Mouse (Mus musculus) layer of hippocampus, postnatal 14 days (tissue): ENCODE data around the gene Mettl7a3. TPM values are rescaled to one million over a fixed set of nuclear protein-coding genes. Genes with fewer than 3 reads are reported as not detected.
A peak's percentile ranks its signal among the peaks of the same experiment; 100 is the strongest.
"Not testable (repeated sequence)": the region's sequence is repeated elsewhere in the genome, so short reads cannot be mapped to it uniquely, and the experiment has no call there.

ENCODE experiments used
- DNase-seq, 2 experiments: peaks; one replicate each; pipeline ENCODE4 v3.0.0; 2021 to 2022; ENCODE audit warnings: low spot score in 2 of 2, mixed read lengths in 1 of 2
- total RNA-seq, 2 experiments: library from RNA; stranded (reverse); gene quantifications; 2 replicates each; pipeline ENCODE4 v1.2.3; 2021

The Mettl7a3 gene
- total RNA-seq, 2 experiments from 2014 or later, result not detected

DNA sequence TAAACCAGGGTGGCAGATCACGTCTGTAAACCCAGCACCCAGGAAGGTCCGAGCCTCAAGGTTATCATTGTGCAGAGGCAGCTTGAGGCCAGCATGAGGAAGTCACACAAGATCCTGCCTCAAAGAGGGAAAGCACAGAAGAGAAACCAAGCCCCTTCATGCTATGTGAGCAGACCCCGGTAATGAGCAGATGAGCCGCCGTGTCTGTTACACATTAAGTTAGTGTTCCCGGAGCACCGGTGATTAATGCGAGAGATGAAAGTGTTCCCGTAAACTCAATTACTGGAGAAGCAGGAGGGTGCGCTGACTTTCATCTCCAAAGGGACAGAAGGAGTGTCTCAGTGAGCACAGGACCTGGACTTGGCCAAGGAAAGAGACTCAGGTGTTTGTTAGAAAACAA lies 5.4 kb upstream of the Mettl7a3 start:
- not testable (repeated sequence) for DNase-seq

DNA sequence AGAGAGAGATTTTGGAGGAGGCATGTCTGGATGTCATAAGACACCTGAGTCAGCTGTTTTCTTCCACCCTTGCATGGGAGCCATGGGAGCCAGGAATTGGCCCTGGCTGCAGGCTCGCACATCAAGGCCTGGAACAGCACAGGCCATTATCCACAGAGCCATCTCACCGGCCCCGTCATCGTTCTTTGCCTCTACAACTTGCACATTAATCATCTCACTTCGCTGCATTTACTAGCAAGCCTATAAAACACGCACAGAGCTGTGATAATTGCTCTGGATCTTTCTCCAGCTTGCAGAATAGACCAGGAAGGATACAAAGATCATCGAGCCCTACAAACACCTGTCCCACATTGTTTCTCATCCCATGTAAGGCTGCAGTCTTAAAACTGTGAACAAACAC lies 4.0 kb upstream of the Mettl7a3 start:
- DNase-seq, result no peak

DNA sequence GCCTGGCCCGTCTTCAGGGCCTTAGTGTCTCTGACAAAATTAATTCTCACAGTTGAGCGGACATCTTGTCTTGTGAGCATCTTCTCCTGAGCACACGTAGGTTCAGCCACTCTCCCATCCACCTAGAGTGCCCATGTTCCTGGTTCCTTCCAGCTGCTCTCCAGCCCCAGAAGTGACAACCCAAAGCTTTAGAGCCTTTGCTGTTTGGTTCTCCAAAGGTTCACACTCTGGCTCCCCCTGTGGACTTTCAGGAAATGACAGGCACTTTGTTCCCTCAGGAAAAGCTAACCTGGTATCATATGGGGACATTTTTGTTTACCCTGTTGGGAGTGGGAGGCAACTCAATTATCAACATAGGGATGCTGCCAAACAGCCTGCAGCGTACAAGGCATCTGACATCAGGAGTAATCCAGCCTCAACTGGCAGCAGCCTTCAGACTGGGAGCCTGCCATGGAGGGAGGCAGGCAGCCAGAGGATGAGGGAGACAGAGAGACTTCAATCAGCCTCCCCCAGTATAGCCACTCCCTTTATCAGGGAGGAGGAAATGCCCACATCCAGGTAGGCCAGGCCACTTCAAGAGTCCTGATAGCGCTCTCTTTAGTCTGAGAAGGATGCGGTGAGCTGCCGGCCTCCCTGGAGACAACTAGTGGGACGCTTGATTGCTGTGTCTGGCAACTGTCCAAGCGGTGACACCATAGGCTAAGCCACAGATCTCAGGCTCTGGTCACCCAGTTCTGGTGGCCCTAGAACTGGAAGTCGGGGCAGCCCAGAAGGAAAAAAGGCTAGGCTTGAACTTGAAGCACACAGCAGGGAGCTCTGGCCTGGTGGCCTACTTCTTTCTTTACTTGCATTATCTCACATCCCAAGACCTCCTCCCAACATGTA lies 2.4 kb upstream of the Mettl7a3 start:
- DNase-seq, result peak; percentile 14 to 22

DNA sequence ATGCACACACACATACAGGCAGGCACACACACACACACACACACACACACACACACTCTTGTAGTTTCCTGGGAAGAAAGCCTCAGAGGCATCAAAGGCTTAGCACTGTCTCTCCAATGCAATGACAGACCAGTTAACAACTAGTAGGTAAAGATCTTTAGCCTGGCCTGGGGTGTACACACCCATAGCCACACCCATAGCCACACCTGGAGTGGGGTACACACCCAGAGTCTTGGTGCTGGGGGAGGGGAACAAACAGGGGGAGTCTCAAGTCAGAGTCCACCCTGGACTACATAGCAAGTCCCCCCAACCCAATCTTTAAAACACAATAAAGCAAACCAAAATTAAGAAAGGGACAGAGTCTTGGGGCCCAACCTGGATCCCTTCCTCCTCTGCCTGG lies 2.6 kb downstream of the Mettl7a3 start:
- not testable (repeated sequence) for DNase-seq

DNA sequence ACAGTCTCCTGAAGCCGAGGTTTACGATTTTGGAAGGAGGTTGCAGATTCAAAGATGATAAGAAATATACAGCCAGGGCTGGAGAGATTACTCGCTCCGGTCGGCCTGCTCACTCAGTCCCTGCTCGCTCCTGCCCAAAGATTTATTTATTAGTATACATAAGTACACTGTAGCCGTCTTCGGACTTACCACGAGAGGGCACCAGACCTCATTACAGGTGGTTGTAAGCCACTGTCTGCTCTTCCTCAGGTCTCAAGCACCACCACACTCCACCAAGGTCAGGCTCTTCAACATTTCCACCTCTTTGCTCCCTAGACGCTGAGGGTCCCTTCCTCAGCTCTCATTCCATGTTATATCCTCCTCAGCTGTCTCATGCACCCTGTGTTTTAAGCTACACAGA lies 3.1 kb downstream of the Mettl7a3 start:
- DNase-seq, result peak in 1 of 2 experiments; percentile 30

DNA sequence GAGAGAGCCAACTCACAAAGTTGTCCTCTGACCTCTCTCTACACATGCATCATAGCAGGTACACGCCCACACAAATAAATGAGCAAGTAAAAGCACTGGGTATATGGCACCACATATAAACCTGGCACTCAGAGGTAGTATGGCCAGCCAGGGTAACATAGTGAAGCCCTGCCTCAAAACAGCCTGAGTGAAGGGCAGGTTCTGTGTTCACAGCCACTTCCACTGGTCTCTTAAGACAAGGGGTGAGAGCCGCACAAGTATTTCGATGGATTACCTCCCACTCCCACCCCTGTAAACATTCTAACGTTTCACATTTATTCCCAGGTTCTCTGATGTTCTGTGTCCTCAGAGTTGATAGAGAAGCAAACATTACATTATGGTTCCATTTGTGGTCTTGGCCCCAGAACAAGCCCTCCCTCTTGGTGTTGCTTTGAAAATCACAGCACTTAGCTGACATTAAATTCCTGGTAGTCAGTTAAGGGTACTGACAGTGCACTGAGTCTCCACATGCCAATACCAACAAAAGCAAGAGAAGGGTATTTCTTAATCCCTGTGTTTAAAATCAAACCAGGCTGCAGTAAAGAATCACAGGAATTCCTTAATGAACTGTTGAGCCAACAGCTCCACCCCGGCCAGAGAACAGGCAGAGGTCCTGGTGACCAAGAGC lies 6.7 kb downstream of the Mettl7a3 start:
- not testable (repeated sequence) for DNase-seq

DNA sequence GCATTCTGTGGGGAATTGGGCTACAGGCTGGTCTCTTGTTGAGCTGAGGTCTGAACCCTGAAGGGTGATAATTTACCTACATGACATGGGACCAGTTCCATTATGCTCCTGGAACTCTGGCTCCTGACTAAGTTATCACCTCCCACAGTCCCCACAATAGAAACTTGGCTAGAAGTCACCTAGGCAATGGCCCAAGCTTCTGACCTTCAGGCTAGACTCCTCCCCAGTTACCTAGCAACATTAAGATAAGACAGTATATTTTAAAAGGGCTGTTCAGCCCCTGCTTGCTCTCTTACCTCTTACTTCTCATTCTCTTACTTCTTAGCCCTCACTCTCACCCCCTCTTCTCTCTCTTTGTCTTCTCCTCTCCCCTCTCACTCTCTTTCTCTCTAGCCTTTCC lies 10.8 kb downstream of the Mettl7a3 start:
- no peak for DNase-seq

DNA sequence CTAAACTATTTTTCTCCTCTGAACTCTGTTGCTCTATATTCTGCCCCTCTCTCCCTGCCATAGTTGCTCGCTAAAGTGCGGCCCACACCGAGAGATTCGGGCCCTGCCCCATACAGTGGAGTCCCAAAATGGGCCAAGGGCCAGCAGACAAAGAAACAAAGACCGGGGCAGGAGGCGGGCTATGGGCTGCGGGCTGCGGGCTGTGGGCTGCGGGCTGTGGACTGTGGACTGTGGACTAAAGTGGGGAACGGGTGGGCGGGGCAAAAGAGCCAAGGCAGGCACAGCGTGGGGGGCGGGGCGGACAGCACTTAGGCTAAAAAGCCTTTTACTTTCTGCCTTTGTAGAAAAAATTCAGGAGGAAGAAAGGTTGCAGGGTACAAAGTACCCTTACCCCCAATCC lies 12.0 kb downstream of the Mettl7a3 start:
- DNase-seq, result no peak

DNA sequence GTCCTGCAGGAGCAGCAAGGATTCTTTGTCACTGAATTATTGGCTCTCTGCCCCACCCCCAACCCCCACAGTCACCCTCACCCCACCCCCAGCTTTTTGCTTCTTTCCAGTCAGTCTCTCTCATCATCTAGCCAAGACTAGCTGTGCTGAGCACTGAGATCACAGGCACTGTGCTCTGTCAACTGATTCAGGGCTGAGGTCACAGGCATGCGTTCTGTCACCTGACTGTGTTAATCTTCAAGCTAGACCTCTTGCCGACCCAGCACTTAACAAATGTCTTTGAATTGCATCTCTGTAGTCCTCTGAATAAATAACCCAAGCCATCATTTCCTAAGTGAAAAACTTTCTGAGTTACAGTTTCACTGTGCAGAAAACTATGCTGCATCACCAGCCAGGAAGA lies 14.8 kb downstream of the Mettl7a3 start:
- DNase-seq, result no peak

DNA sequence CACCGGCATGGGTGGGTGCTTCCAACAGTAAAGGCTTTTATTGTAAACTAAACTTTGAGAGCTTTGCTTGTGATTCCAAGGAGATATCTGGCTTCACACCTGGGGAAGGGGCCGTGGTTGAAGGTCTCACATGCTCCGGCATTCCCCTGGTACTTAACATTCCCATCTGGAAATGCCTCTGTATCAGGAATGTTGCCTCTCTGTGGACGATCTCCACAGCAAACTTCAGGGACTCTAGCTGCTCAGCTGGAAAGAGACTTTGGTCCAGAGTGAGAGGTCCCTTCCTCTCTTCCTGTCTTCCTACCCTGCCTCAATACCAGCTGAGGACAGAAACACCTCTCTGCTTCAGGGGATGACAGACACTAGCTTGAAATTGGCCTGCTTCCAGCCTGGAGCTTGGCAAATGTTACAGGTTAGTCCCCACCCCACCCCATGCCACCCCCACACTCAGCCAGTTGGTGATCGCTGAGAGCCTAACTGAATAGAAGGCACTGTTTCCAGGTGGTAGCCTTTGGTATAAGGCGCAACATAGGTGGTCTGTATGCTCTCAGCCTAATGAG lies 16.9 kb downstream of the Mettl7a3 start:
- no peak for DNase-seq

DNA sequence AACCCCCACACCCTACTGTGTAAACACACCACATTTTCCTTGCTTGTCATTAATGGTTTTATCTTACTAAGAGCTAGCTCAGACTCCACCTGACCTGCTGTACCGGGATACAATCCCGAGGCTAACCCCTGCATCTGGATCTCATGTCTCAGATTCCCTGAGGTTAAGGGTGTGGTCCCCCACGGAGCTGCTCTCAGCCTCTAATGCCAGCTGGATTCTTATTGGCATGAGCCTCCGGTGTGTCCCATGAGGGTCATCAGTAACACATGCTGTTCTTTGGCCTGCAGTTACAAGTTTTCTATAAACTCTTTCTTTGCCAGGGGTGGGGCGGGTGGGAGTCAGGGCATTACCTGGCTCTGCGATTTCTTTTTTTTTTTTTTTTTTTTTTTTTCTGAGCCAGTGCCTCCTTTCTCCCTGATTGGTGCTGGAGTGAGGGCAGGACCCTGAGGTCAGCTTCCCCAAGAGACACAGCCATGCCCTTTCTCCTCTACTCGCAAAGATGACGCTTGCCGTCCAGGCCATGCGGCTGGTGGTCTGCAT lies 18.1 kb downstream of the Mettl7a3 start, which contains the start of the genes Methig1 and Mettl7a2:
Methig1 (plus strand) TSS at position 439 of the 540 bp plus-strand sequence.
Mettl7a2 (plus strand) TSS at position 490 of the 540 bp plus-strand sequence.
- DNase-seq, result no peak

DNA sequence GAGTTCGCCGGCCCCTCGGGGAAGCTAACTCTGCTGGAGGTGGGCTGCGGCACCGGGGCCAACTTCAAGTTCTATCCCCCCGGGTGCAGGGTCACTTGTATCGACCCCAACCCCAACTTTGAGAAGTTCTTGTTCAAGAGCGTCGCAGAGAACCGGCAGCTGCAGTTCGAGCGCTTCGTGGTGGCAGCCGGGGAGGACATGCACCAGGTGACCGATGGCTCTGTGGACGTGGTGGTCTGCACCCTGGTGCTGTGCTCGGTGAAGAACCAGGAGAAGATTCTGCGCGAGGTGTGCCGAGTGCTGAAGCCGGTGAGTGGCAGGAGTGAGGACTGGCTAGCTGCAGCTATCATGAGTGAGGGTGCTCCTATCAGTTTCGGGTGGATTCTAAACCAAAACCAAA lies 18.7 kb downstream of the Mettl7a3 start:
- DNase-seq, result not testable (repeated sequence)

DNA sequence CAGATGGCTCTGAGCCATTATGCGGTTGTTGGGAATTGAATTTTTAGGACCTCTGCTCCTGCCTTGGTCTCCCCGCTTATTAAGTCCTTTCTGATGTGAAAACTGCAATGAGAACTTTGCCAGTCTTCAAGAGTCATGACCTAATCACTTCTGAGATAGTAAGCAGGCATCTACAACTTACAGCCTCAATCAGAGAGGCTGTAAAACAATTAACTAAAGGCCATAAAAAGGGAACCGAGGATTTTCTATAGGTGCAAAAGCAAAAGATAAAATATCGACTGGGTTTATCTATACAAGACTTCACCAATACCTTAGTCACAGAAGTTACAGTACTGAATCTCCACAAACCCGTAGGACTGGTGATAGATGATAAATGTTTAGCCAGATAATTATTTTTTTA lies 21.1 kb downstream of the Mettl7a3 start:
- DNase-seq, result no peak

DNA sequence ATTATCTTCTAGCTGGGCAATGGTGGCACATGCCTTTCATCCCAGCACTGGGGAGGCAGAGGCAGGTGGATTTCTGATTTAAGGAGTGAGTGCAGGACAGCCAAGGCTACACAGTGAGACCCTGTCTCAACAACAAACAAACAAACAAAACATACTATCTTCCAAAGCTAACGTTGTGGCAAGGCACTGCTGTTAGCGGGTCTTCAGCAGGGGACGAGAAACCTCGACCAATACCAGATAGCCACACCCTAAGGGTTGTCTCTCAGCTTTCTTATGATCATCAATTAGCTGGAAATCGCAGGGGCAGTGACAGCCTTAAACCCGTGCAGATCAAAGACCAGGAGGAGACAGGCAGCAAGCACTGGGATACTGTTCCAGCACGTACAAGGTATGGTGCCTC lies 29.5 kb downstream of the Mettl7a3 start, which contains the start of gene Higd1c:
Higd1c (plus strand) TSS at position 301 of the 400 bp plus-strand sequence.
- no peak for DNase-seq

DNA sequence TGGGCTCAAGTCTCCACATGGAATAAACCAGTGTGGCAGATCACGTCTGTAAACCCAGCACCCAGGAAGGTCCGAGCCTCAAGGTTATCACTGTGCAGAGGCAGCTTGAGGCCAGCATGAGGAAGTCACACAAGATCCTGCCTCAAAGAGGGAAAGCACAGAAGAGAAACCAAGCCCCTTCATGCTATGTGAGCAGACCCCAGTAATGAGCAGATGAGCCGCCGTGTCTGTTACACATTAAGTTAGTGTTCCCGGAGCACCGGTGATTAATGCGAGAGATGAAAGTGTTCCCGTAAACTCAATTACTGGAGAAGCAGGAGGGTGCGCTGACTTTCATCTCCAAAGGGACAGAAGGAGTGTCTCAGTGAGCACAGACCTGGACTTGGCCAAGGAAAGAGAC lies 31.2 kb downstream of the Mettl7a3 start:
- DNase-seq, result not testable (repeated sequence)

DNA sequence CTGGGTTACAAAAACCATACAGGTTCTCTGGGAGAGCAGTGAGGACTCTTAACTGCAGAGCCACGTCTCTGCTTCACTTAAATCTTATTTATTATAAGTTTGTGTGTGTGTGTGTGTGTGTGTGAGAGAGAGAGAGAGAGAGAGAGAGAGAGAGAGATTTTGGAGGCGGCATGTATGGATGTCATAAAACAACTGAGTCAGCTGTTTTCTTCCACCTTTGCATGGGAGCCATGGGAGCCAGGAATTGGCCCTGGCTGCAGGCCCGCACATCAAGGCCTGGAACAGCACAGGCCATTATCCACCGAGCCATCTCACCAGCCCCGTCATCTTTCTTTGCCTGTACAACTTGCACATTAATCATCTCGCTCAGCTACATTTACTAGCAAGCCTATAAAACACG lies 32.4 kb downstream of the Mettl7a3 start:
- DNase-seq, result no peak

DNA sequence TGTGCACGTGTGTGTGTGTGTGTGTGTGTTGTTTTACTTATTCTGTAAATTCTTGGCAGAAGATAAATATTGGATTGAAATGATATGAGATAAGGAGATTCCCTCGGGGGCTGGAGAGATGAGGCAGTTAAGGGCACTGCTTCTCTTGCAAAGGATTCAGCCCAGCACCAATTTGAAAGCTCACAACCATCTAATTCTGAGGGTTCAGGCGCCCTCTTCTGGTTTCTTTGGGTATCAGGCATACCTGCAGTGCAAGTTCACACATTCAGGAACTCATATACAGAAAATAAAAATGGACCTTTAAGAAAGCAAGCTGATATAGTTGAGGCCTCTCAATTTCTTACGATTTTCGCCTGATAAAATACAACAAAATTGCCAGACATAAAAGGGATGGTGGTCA lies 40.3 kb downstream of the Mettl7a3 start:
- DNase-seq, result peak; percentile 65 to 78

DNA sequence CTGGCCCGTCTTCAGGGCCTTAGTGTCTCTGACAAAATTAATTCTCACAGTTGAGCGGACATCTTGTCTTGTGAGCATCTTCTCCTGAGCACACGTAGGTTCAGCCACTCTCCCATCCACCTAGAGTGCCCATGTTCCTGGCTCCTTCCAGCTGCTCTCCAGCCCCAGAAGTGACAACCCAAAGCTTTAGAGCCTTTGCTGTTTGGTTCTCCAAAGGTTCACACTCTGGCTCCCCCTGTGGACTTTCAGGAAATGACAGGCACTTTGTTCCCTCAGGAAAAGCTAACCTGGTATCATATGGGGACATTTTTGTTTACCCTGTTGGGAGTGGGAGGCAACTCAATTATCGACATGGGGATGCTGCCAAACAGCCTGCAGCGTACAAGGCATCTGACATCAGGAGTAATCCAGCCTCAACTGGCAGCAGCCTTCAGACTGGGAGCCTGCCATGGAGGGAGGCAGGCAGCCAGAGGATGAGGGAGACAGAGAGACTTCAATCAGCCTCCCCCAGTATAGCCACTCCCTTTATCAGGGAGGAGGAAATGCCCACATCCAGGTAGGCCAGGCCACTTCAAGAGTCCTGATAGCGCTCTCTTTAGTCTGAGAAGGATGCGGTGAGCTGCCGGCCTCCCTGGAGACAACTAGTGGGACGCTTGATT lies 43.2 kb downstream of the Mettl7a3 start:
- peak; percentile 43 to 66 for DNase-seq

DNA sequence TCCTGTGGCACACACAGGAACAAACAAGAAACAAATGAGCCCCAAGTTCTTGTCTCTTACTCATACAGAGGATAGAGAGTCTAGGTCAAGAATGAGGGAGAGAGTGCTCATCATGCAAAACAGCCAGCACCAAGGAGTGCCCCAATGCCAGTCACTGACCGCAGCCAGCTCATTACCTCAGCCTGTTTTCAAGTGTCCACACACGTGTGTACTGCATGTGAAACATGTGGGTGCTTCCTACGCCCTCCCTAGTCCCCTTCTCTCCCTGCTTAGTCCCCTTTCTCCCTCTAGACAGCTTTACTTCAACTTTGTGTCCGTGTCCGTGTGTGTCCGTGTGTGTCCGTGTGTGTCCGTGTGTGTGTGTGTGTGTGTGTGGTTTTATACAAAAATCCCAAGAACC lies 44.9 kb downstream of the Mettl7a3 start:
- DNase-seq, result no peak

DNA sequence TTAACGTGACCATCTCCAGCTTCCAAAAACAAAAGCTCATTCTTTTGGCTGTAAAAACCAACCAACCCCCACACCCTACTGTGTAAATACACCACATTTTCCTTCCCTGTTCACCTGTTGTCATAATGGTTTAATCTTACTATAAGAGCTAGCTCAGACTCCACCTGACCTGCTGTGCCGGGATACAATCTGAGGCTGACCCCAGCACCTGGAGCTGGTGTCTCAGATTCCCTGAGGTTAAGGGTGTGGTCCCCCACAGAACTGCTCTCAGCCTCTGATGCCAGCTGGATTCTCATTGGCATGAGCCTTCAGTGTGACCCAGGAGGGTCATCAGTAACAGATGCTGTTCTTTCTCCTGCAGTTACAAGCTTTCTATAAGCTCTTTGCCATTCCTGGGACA lies 45.4 kb downstream of the Mettl7a3 start:
- DNase-seq, result no peak

DNA sequence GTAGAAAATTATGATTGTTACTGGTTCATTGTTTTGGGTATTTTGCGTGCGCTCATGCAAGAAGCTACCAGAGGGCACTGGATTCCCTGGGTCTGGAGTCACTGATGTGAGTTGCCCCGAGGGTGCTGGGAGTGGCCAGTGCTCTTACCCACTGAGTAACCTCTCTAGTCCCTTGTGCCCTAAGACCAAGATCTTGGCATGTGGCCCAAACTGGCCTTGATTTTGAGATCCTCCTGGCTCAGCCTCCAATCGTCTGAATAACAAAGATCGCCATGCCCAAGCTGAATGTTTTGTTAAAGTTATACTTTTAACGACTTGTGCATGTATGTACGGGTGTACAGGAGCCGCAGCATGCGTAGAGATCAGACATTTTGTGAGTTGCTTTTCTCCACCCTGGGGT lies 51.0 kb downstream of the Mettl7a3 start:
- DNase-seq, result no peak
